Mouse (Mus musculus) megakaryocyte, embryonic 14.5 days (primary cell): ENCODE measurements around the gene Socs7.

ENCODE experiments used
- FLI1 ChIP-seq: IDR thresholded peaks from 2 replicates; pipeline ENCODE4 v1.6.1; 2012; ENCODE audit warnings: low read length, inconsistent platforms, mixed read lengths
- GATA1 ChIP-seq: IDR thresholded peaks from 3 replicates; pipeline ENCODE4 v1.6.1; 2012; ENCODE audit warnings: mixed read lengths, low read length, inconsistent platforms, borderline replicate concordance

DNA sequence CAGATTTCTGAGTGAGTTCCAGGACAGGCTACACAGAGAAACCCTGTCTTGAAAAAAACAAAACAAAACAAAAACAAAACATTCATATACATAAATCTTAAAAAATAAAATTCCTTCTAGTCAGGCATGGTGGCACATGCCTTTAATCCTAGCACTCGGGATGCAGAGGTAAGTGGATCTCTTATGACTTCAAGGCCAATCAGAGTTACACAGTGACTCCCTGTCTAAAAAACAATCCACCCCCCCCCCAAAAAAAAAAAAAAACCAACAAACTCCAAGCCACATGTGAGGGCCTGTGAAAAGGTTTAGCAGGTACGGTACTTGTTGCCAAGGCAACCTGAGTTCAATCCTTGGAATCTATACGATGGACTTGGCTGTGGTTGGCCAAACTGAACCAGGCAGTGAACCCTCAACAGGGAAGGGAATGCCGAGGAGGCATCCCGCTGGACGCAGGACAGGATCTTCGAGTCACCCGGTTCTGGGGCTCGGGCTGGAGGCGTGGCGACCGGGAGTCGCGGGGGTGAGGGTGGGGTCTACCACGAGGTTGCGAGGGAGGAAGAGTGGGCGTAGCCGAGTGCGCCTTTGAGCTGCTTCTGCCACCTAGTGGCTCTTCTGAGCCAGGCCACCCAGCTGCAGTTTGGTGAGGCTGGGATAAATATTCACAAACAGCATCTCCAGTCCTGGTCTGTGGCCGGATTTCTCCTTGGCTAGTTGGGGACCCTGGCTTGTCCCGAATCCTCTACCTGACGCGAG, 37.8 kb downstream of the Socs7 start:
- TF ChIP-seq GATA1 (no peak), FLI1 (no peak)
